Mouse (Mus musculus) T-helper 17 cell (primary cell): ENCODE measurements around the gene Necab2.

ENCODE experiments used
- in situ Hi-C, 2 experiments: fragments of 300-600 bp; cut with MboI, MseI; formaldehyde crosslinking; loops; 1 replicate in 1 of 2; 2 replicates in 1 of 2; pipeline ENCODE4 v1.15.1; 2025; ENCODE audit warnings: high pct_unique_total_duplicates in 2 of 2

Gene Necab2

DNA sequence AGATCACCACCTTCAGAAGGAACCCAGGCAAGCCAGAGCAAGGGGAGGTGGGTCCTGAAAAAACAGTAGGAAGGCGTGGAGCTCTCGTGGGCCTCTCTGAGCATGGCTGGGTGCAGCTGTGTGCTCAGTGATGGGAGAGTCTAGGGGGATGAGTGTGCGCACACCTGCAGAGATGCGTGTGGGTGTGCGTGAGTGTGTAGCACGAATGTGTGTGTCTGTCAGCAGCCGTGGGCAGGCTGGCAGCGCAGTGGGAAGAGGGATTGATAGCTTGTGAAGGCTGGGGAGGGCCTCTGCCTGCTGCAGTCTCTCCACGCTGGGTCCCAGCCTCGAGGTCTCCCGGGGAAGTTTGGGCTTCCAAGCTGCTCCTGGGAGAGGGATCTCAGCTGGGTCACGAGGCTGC lies 3.1 kb downstream of the Necab2 start:
- in situ Hi-C loops = loop anchor here (5.0 kb wide), 2 partner anchors 37 to 153 kb away; no protein-coding TSS in a partner anchor

DNA sequence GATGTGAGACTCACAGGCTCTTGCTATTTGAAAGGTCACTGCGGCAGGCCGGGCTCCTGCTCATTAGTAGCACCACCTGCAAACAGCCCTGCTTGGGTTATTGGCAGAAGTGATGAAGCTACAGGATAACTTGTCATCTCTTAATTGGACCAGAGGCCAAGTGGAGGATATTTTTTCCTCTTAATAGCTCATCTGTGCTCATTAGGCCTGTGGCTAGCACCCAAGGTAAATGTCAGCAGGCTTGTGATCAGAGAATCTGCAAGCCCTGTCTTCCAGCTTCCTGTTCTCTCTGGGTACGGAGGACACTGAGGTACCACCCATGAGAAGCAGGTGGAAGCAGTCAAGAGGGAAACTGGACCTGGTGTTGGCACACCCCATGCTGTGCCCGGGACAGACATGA lies 4.6 kb downstream of the Necab2 start:
- in situ Hi-C loops = loop anchor here in 1 of 2 experiments (5.0 kb wide), 1 partner anchor 39 kb away; no protein-coding TSS in a partner anchor

GRCm38 (mm10) chr8:119452919-119453318 lies 6.4 kb downstream of the Necab2 start:
- in situ Hi-C loops = loop anchor here in 1 of 2 experiments (5.0 kb wide), 1 partner anchor 41 kb away; no protein-coding TSS in a partner anchor

GRCm38 (mm10) chr8:119456045-119456444 lies 9.5 kb downstream of the Necab2 start:
- in situ Hi-C loops = no loop called here

GRCm38 (mm10) chr8:119459724-119460123 lies 13.2 kb downstream of the Necab2 start:
- in situ Hi-C loops = no loop called here

DNA sequence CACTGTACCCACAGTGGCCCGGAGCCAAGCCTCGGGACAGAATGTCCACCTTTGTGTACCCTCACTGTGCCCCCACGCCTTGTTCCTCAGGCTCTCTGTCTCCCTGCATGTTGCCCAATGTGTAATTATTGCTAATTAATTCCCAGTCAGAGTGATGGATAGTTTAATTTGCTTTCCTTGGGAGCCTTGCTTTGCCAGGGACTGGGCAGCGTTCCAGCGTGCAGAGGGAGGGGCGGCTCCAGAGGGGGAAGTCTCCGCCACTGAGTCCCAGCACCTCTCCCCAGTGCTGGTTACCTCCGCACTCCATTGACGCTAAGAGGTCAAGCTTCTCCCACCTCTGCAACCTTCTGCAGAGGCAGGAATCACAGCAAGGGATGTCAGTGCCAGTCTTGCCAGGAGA lies 14.8 kb downstream of the Necab2 start:
- in situ Hi-C loops = no loop called here

- in situ Hi-C loops = no loop called here
Measured at GRCm38 (mm10) chr8:119463709-119464108, 17.2 kb downstream of the Necab2 start.

GRCm38 (mm10) chr8:119466105-119466504 lies 19.6 kb downstream of the Necab2 start:
- in situ Hi-C loops = no loop called here

- in situ Hi-C loops = no loop called here
Measured at GRCm38 (mm10) chr8:119466794-119467193, 20.3 kb downstream of the Necab2 start.

GRCm38 (mm10) chr8:119468091-119468490 lies 21.6 kb downstream of the Necab2 start:
- in situ Hi-C loops = no loop called here

- in situ Hi-C loops = loop anchor here in 1 of 2 experiments (10.0 kb wide), 1 partner anchor 1054 kb away; no protein-coding TSS in a partner anchor
Measured at GRCm38 (mm10) chr8:119478684-119479083, 32.2 kb downstream of the Necab2 start.

DNA sequence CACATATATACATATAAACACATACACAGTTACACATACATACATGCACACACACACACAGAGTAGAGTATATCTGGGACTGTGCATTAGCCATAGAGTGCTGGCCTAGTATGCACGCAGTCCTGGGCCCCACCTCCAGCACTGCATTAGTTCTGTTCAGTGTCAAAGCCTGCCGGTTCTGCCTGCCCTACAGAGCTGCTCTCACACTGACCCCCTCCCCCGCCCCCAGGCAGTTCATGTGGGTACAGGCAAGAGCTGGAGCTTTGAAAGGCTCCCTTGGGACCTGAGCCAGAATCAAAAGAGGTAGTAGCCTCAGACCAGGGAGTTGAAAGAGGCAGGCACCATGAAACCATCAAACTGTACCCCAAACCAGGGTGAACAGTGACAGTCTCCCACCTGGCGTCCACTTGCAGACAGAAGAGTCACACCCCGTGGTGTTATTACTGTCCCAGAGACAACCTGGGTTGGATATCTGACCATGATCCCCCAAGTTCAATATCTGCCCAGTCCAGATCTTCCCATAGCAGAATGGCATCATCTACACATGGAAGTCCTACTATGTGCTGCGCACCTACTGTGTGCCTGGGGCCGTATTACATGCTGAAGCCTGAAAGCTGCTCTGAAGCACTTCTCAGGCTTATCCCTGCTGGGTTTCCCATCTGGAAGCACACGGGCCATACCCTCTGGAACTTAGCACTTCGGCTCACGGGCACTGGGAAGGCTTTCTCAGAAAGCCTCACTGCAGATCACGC lies 37.8 kb downstream of the Necab2 start:
- in situ Hi-C loops = no loop called here

- in situ Hi-C loops = no loop called here
Measured at GRCm38 (mm10) chr8:119487093-119487492, 40.6 kb downstream of the Necab2 start.

- in situ Hi-C loops = loop anchor here in 1 of 2 experiments (5.0 kb wide), 1 partner anchor 85 kb away; no protein-coding TSS in a partner anchor
Measured at GRCm38 (mm10) chr8:119496848-119497247, 50.3 kb downstream of the Necab2 start.

DNA sequence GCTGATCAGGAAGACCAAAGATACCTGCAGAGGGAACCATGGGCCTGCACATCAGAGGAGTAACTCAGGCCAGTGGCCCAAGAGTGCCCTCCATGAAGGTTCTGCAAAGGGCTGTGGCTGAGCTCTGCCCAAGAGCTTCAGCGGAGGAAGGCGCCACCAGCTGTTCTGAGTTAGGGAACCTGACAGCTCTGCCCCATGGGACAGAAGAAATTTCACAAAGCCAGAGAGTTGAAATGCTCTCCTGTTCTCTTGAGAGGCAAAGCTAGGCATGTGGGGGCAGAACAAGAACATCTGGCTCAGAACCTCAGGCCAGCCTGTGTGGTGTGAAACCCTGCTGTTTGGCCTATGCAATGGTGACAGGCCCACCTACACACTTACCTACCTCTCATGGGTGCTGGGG lies 53.3 kb downstream of the Necab2 start:
- in situ Hi-C loops = loop anchor here in 1 of 2 experiments (5.0 kb wide), 1 partner anchor 88 kb away; no protein-coding TSS in a partner anchor

DNA sequence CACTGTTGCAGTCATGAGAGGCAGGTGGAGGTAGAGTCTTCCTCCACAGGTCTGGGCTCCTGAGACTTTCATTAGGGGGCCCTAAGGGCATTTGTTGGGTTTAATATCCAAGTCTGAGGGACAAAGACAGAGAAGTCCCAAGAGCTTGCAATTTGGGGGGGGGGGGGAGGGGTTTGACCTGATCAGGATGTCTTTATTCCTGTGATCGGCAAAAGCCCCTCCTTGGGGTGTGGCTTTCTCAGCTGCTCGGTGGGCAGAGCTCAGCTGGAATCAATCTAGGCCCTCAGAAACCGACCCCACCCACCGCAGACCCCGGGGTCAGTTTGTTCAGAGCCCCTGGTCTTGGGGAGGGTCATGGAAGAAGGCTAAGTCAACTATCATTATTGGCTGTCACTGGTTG lies 55.1 kb downstream of the Necab2 start, which contains the start of gene Slc38a8:
Gene Slc38a8 (minus strand): TSS at position 101 of the 400 bp plus-strand sequence.
- in situ Hi-C loops = no loop called here

DNA sequence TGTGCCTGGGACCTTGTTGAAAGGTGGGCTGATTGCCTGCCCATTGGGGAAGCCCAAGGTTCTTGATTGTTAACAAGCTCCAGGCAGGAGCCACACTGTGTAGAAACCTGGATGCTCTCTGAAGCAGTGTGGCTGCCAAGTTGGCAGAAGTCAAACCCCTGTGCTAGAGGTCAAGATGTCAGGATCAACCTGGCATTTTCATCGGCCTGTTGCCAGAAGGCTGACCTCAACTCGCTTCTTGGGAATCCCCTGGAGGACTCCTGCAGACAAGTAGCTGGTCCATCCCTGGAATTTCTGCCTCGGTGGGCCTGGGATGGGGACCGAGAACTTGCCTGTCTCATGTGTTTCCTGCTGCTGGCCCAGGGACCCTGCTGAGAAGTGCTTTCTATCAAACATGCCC lies 55.6 kb downstream of the Necab2 start:
- in situ Hi-C loops = no loop called here

GRCm38 (mm10) chr8:119503191-119503767 lies 56.8 kb downstream of the Necab2 start:
- in situ Hi-C loops = no loop called here

GRCm38 (mm10) chr8:119505488-119505887 lies 59.0 kb downstream of the Necab2 start:
- in situ Hi-C loops = no loop called here

DNA sequence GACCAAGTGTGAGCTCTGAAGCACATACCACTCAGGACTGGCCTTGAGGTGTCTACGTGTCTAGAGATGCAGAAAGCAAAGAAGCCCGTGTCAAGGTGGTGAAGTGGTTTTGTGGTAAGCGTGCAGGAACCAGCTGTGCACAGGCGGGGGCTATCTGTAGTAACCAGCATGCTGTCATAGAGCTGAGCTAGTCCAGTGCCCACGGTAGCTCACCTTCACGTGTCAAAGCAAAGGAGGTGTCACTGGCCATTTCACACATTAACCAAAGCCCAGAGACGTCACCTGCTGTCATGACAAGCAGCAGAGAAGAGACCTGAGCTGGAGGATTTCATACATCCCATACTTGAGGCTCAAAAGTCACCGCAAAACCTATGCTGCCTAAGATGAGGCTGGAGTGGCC lies 59.6 kb downstream of the Necab2 start:
- in situ Hi-C loops = no loop called here

- in situ Hi-C loops = no loop called here
Measured at GRCm38 (mm10) chr8:119510471-119510870, 64.0 kb downstream of the Necab2 start.

DNA sequence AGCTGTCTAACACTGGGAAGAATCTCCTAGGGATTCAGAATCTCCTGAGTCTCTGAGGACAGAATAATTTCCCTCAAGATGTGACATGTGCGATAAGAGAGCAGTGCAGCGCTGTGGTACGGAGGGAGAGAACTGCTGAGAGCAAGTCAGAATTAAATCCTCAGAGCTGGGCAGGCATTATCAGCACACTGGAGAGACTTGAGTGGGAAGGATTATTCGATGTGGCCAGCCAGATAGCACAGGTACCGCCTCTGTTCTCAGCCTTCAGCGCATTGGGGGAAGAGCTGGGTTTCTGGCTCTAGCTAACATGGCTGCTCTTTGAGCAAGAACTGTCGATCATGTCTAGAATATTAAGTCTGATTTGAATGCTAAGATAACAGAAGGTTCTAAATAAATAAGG lies 65.2 kb downstream of the Necab2 start:
- in situ Hi-C loops = no loop called here

DNA sequence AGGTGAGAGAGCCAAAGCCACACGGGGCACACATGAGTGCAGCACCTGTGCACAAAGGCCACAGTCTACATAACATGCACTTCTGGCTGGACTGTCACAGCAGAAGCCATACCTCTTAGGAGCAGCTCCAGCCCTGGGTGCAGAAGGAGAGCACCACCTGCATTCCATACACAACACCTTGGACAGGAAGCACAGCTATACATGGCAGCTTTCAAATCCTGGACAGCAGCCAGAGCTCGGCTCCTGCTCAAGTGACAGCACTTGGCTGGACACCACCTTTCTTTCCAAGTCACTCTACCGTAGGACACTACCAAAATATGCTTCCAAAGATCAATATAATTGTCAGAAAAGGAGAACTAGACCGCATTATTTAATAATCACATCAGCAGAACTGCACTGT lies 66.9 kb downstream of the Necab2 start:
- in situ Hi-C loops = no loop called here
